Mouse (Mus musculus): ENCODE results near the gene Gm45808. TPM values are rescaled to one million over a fixed set of nuclear protein-coding genes. Genes with fewer than 3 reads are reported as not detected.
"Not testable (repeated sequence)": the region's sequence is repeated elsewhere in the genome, so short reads cannot be mapped to it uniquely, and the experiment has no call there.

Gm45808 gene
- polyA plus RNA-seq, 1 experiment: not detected

DNA sequence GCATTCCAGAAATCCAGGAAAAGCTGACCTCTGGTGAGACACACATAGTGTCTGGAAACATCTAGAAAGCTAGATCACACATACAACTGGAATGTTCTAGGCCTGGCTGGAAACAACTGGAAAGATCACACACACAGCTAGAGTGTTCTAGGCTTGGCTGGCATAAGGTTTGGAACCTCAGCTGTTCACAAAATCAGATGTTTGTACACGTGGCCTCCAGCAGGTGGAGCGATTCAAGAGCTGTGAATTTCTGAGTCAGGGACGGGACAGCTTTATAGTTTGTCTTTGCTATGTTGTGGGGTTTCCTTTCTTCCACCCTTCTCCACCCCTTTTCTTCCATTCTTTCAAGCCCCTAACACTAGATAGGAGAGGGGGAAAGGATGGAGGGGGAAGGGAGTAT, 9.6 kb downstream of the Gm45808 start:
- TF ChIP-seq CTCF (IDR thresholded peaks at IDR 0.05; ENCODE audit: extremely low read depth, insufficient read depth, low read length) (peak; percentile 62), POLR2A (IDR thresholded peaks at IDR 0.05; ENCODE audit: extremely low read depth, insufficient read depth, low read length) (no peak)
- Histone ChIP-seq H3K27ac (ENCODE audit: insufficient read depth, low read length) (no peak overlapping the region), H3K4me1 (ENCODE audit: control insufficient read depth, insufficient read depth, low read length) (no peaks in the 10 kb centered on the region)

GRCm38 (mm10) chr7:45476453-45476852, 10.2 kb downstream of the Gm45808 start:
- Histone ChIP-seq H3K4me3 (ENCODE audit: insufficient read depth, low read length) (no peak overlapping the region), H3K27ac (ENCODE audit: insufficient read depth, low read length) (no peak overlapping the region), H3K4me1 (ENCODE audit: control insufficient read depth, insufficient read depth, low read length) (no peaks in the 10 kb centered on the region)
- no peak for TF ChIP-seq CTCF (IDR thresholded peaks at IDR 0.05; ENCODE audit: extremely low read depth, insufficient read depth, low read length)
- TF ChIP-seq POLR2A (IDR thresholded peaks at IDR 0.05; ENCODE audit: extremely low read depth, insufficient read depth, low read length): no peak

More for the DNA sequence above, 9.6 kb downstream of the Gm45808 start:
- no peak overlapping the region for H3K4me3 ChIP-seq (ENCODE audit: insufficient read depth, low read length)

GRCm38 (mm10) chr7:45475291-45475969, 11.2 kb downstream of the Gm45808 start:
- TF ChIP-seq POLR2A (IDR thresholded peaks at IDR 0.05; ENCODE audit: extremely low read depth, insufficient read depth, low read length) (0 out of 2 replicates have a peak, but pooled peaks have one; percentile 11), CTCF (IDR thresholded peaks at IDR 0.05; ENCODE audit: extremely low read depth, insufficient read depth, low read length) (no peak)
- H3K4me1 ChIP-seq (ENCODE audit: control insufficient read depth, insufficient read depth, low read length): no peaks in the 10 kb centered on the region
- H3K4me3 ChIP-seq (ENCODE audit: insufficient read depth, low read length): peak overlapping the region; percentile 38
- no peak overlapping the region for H3K27ac ChIP-seq (ENCODE audit: insufficient read depth, low read length)

DNA sequence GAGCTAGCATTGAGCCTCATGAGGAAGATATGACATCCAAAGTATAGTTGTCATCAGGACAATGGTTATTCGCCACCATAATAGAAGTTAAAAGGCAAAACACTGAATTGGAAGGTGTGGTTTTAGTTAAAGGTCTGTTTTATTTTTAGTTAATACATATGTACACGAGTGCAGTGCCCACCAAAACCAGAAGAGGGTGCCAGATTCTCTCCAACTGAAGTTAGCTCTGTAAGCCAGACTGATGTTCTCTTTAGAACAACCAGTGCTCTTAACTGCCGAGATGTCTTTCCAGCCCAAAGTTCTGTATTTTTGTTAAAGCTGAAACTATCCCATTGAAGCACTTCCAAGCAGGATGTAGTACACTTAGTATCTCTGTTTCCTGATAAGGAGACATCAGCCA, 15.7 kb downstream of the Gm45808 start:
- Histone ChIP-seq H3K27ac (ENCODE audit: insufficient read depth, low read length) (no peak overlapping the region), H3K4me3 (ENCODE audit: insufficient read depth, low read length) (no peak overlapping the region), H3K4me1 (ENCODE audit: control insufficient read depth, insufficient read depth, low read length) (peaks cover 1% of the 10 kb centered on the region; the same call in 1 of the 2 replicates)
- TF ChIP-seq CTCF (IDR thresholded peaks at IDR 0.05; ENCODE audit: extremely low read depth, insufficient read depth, low read length) (peak; percentile 66), POLR2A (IDR thresholded peaks at IDR 0.05; ENCODE audit: extremely low read depth, insufficient read depth, low read length) (no peak)

GRCm38 (mm10) chr7:45467090-45467670, 19.4 kb downstream of the Gm45808 start:
- Histone ChIP-seq H3K27ac (ENCODE audit: insufficient read depth, low read length) (no peak overlapping the region), H3K4me3 (ENCODE audit: insufficient read depth, low read length) (peak overlapping the region; percentile 83), H3K4me1 (ENCODE audit: control insufficient read depth, insufficient read depth, low read length) (peaks cover 7% of the 10 kb centered on the region)
- no peak for TF ChIP-seq POLR2A (IDR thresholded peaks at IDR 0.05; ENCODE audit: extremely low read depth, insufficient read depth, low read length)
- TF ChIP-seq CTCF (IDR thresholded peaks at IDR 0.05; ENCODE audit: extremely low read depth, insufficient read depth, low read length): no peak

DNA sequence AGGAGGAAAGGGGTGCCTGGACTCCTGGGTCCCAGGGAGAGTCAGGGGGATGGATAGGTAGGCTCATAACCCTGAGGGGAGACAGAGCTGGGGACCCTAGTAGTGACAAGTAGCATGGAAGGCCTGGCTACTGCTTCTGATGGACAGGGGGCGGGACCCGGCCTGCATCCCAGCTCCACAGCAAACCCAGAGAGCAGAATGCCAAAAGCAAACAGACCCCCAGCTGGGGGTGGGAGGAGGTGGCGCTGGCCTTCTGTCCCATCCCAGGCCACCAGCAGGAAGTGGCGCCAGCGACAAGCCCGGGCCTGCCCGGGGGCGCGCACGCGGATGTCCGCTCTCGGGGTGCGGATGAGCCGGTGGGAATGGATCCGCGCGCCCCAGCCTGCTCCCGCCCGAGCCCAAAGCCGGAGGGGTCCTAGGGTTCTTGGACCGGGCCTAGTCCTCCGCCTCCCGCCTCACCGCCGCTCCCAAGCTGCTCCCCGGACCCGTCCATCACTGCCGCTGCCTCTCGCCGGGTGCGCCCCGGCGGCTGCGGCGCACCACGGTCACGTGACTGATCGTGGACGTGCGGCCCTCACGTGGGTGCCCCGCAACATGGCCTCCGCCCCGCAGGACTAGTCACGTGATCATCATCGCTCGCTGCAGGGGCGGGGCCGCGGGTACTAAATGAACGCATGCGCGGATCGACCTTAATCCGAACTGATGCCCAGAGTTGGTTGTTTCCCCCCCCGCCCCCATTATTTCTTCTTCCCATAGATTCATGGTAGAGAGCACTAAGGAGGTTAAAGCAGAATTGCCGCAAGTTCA, 20.1 kb downstream of the Gm45808 start, which contains the start of gene Bax:
Bax (minus strand) TSS at position 616 of the 807 bp plus-strand sequence.
- peak within 1 kb of the TSS; percentile 92 for H3K27ac ChIP-seq (ENCODE audit: insufficient read depth, low read length)
- peaks cover 7% of the 10 kb centered on the region for H3K4me1 ChIP-seq (ENCODE audit: control insufficient read depth, insufficient read depth, low read length)
- TF ChIP-seq CTCF (IDR thresholded peaks at IDR 0.05; ENCODE audit: extremely low read depth, insufficient read depth, low read length): no peak
- peak; percentile 81; the same call in 1 of the 2 replicates for TF ChIP-seq POLR2A (IDR thresholded peaks at IDR 0.05; ENCODE audit: extremely low read depth, insufficient read depth, low read length)
- H3K4me3 ChIP-seq (ENCODE audit: insufficient read depth, low read length): peak within 1 kb of the TSS; percentile 83

- H3K27ac ChIP-seq (ENCODE audit: insufficient read depth, low read length): no peak overlapping the region
- TF ChIP-seq CTCF (IDR thresholded peaks at IDR 0.05; ENCODE audit: extremely low read depth, insufficient read depth, low read length) (no peak), POLR2A (IDR thresholded peaks at IDR 0.05; ENCODE audit: extremely low read depth, insufficient read depth, low read length) (no peak)
- H3K4me1 ChIP-seq (ENCODE audit: control insufficient read depth, insufficient read depth, low read length): peaks cover 7% of the 10 kb centered on the region
- peak overlapping the region; percentile 83 for H3K4me3 ChIP-seq (ENCODE audit: insufficient read depth, low read length)
Observed at GRCm38 (mm10) chr7:45465549-45465948, 21.1 kb downstream of the Gm45808 start.

- TF ChIP-seq CTCF (IDR thresholded peaks at IDR 0.05; ENCODE audit: extremely low read depth, insufficient read depth, low read length): no peak
- H3K4me1 ChIP-seq (ENCODE audit: control insufficient read depth, insufficient read depth, low read length): peaks cover 11% of the 10 kb centered on the region
- H3K27ac ChIP-seq (ENCODE audit: insufficient read depth, low read length): no peak overlapping the region
- H3K4me3 ChIP-seq (ENCODE audit: insufficient read depth, low read length): no peak overlapping the region; the same call in 1 of the 2 replicates
Observed at GRCm38 (mm10) chr7:45465112-45465511, 21.5 kb downstream of the Gm45808 start.

- H3K4me3 ChIP-seq (ENCODE audit: insufficient read depth, low read length): no peak overlapping the region
- H3K4me1 ChIP-seq (ENCODE audit: control insufficient read depth, insufficient read depth, low read length): peaks cover 11% of the 10 kb centered on the region
- no peak overlapping the region for H3K27ac ChIP-seq (ENCODE audit: insufficient read depth, low read length)
- TF ChIP-seq CTCF (IDR thresholded peaks at IDR 0.05; ENCODE audit: extremely low read depth, insufficient read depth, low read length): no peak
- TF ChIP-seq POLR2A (IDR thresholded peaks at IDR 0.05; ENCODE audit: extremely low read depth, insufficient read depth, low read length): no peak
Observed at GRCm38 (mm10) chr7:45463987-45464778, 22.4 kb downstream of the Gm45808 start.

DNA sequence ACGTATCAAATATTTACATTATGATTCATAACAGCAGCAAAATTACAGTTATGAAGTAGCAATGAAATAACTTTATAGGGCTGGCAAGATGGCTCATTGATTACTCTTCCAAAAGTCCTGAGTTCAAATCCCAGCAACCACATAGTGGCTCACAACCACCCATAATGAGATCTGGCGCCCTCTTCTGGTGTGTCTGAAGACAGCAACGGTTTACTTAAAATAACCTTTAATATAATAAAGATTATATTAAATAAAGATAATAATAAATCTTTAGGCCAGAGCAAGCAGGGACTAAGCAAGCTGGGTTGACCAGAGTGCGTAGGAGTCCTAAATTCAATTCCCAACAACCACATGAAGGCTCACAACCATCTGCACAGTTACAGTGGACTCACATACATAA, 23.7 kb downstream of the Gm45808 start:
- H3K4me3 ChIP-seq (ENCODE audit: insufficient read depth, low read length); H3K27ac ChIP-seq (ENCODE audit: insufficient read depth, low read length): not testable (repeated sequence)
- peaks cover 11% of the 10 kb centered on the region for H3K4me1 ChIP-seq (ENCODE audit: control insufficient read depth, insufficient read depth, low read length)
